9 mouse cellular contexts compared by ENCODE assay signal in genomic region chr3:64790509-64791244, GRCm38 (mm10). TPM values are rescaled to one million over a fixed set of nuclear protein-coding genes. Genes with fewer than 3 reads are reported as not detected.
A peak's percentile ranks its signal among the peaks of the same experiment; 100 is the strongest.
DNase-seq lines count a peak whose midpoint lies in the region; ATAC-seq lines count a peak whose summit lies in the region.
"Had no signal": no experiment of that assay in that cellular context is flagged by ENCODE, and none has a peak within 500 bp of the region (broad histone marks: within the 10 kb centered on the region; RNA-seq: fewer than 3 reads in every experiment).

No protein-coding gene starts in this region.

- no peak overlapping the region for H3K27ac ChIP-seq in embryonic facial prominence, embryonic 10.5 days (replicated peaks)
- H3K27ac ChIP-seq in hindbrain, embryonic 10.5 days = no peak overlapping the region

- peak; percentile 52 for ATAC-seq in activated CD4-positive, CD25-positive, alpha-beta regulatory T cell, adult 4 months
- ATAC-seq in inflammation-experienced regulatory T-cells, adult 6 months = no peak

- no peaks in the 10 kb centered on the region for H3K9me3 ChIP-seq in embryonic facial prominence, embryonic 10.5 days
- no peaks in the 10 kb centered on the region for H3K9me3 ChIP-seq in hindbrain, embryonic 10.5 days

- peak; percentile 48 for DNase-seq in ES-CJ7 (ENCODE audit: low read depth, low spot score)
- DNase-seq in embryonic facial prominence, embryonic 10.5 days (ENCODE audit: low spot score) = peak; percentile 63
- peak; percentile 57 for DNase-seq in hindbrain, embryonic 10.5 days (ENCODE audit: low spot score)
- peak; percentile 33 to 77 for DNase-seq in layer of hippocampus, adult 8-10 months (ENCODE audit: low spot score in 2 of 2)
- peak; percentile 62 for DNase-seq in lung, postnatal 14 days
- peak; percentile 70 to 81 for DNase-seq in right cerebral cortex, postnatal 10 days (ENCODE audit: low spot score in 2 of 2)

- H3K36me3 ChIP-seq in embryonic facial prominence, embryonic 10.5 days (replicated peaks) = no peaks in the 10 kb centered on the region
- H3K36me3 ChIP-seq in hindbrain, embryonic 10.5 days = no peaks in the 10 kb centered on the region

- H3K27me3 ChIP-seq in embryonic facial prominence, embryonic 10.5 days (replicated peaks; ENCODE audit: low read depth, poor library complexity, severe bottlenecking) = no peaks in the 10 kb centered on the region
- no peaks in the 10 kb centered on the region for H3K27me3 ChIP-seq in hindbrain, embryonic 10.5 days (ENCODE audit: insufficient read depth, poor library complexity, severe bottlenecking)

- H3K4me3 ChIP-seq in embryonic facial prominence, embryonic 10.5 days = no peak overlapping the region
- H3K4me3 ChIP-seq in hindbrain, embryonic 10.5 days = no peak overlapping the region

- WGBS in embryonic facial prominence, embryonic 10.5 days = 53% methylated on average over 10 of the region's 10 CpGs
- WGBS in hindbrain, embryonic 10.5 days = 54% methylated on average over 10 of the region's 10 CpGs

- no peaks in the 10 kb centered on the region for H3K4me1 ChIP-seq in embryonic facial prominence, embryonic 10.5 days
- no peaks in the 10 kb centered on the region for H3K4me1 ChIP-seq in hindbrain, embryonic 10.5 days (replicated peaks)

RNA-seq across cellular contexts. Expression of gene Vmn2r7, which starts 53.9 kb away (rescaled TPM):
- polyA plus RNA-seq in activated CD4-positive, CD25-positive, alpha-beta regulatory T cell, adult 4 months (2017; shearing (Covaris generic)) = not detected
- polyA plus RNA-seq in embryonic facial prominence, embryonic 10.5 days (2016; fragmentation: Nextera tagmentation; extraction: Ambion mirVana) = 0.07 TPM in 1 of 2 replicates, not detected in the other
- not detected in 2 replicates for polyA plus RNA-seq in hindbrain, embryonic 10.5 days (2016; fragmentation: Nextera tagmentation; extraction: Ambion mirVana)
- not detected for total RNA-seq in layer of hippocampus, adult 8-10 months (2022)
- polyA plus RNA-seq in inflammation-experienced regulatory T-cells, adult 6 months (2017; shearing (Covaris generic)) = not detected
- polyA plus RNA-seq: heart, embryonic 16.5 days had no signal
